Mouse (Mus musculus) neutrophil, adult 5-6 weeks (primary cell): Measurements from ENCODE around the gene Dyrk3. TPM values are rescaled to one million over a fixed set of nuclear protein-coding genes. Genes with fewer than 3 reads are reported as not detected.

ENCODE experiments used
- ATAC-seq: fragments of 151-379, 151-347 bp; 2 replicates; pipeline ENCODE4 v1.8.0; 2017; ENCODE audit warnings: mild to moderate bottlenecking, moderate TSS enrichment; ENCODE audit not compliant: insufficient number of reproducible peaks, poor library complexity, low FRiP score, severe bottlenecking; ENCODE audit errors: extremely low read depth
- total RNA-seq: library from RNA; stranded (forward); fragments of 200-1000 nt; gene quantifications from 2 replicates; pipeline ENCODE4 v1.2.3, GENCODE M21; 2017

Dyrk3 gene
- 1.2 and 1.7 TPM in 2 replicates for total RNA-seq

DNA sequence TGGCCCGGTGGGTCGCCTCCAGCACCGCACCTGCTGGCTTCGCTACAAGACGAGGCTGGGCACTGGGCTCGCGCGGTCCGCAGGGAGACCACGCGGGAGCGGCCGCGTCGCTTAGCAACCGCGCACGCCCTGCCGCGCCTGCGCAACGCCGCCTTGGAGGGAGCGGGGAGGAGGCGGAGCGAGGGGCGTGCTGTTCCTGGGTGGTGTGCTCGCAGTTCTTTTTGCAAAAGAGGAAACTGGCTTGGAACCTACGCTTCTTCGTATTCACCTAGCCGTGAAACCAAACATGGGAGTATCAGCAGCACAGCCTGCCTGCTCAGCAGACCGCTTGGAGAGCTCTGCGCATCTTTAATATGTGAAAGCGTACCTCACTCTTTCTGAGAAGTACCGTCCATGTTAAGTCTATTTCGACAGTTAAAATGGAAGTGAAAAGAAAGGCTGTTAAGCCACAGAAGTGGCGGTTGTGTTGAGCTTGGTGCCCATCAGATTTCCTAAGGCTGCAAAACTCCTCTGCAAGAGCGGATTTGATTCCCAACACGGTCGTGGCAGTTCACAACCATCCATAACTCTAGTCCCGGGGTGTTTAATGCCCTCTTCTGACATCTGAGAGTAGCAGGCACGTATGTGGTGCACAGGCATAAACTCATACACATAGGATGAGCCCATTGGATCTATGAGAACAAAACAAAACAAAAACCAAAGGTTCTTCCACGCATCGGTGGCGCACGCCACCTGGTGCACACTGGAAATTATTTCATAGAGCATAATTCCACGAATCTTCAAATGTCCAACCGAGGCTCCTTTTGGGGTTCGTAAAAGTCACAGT lies at the start of gene Dyrk3:
TSS of gene Dyrk3 (minus strand) at position 150 of the 826 bp plus-strand sequence.
- ATAC-seq, result peak; percentile 92

DNA sequence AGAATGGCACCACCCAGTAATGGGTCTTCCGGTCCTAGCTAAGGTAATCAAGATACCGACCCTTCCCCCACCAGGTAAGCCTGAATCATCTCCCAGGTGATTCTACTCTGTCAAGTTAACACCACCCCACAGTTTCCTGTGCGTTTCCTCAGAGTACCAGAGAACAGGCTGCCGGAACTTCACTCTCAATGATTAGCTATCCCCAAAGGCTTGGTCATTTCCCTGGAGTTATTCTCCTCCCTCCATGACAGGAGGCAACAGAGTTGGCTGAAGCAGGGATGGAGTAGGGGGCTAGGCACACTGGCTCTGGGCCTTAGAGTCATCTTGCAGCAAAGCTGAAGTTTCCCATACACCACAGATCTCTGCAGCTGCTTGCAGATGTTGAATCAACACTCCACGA lies 49.7 kb upstream of the Dyrk3 start:
- no peak for ATAC-seq

DNA sequence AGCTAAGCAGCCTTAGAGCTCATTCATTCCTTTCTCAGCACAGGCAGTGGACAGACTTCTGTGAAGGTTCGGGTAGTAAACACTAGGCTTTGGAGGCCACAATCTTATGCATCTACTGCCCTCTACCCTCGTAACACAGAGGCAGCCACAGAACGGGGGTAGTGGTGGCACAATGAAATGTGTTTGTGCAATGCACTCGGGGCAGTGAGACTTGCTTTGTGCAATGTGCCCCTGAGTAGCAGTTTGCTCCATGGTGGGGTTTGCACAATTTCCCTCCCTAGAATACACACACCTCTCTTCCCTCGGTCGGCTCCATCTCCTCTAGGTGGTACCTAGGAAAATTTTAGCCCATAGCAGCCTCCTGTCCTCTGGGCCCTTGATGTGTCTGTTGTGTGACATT lies 48.9 kb upstream of the Dyrk3 start:
- ATAC-seq, result no peak

DNA sequence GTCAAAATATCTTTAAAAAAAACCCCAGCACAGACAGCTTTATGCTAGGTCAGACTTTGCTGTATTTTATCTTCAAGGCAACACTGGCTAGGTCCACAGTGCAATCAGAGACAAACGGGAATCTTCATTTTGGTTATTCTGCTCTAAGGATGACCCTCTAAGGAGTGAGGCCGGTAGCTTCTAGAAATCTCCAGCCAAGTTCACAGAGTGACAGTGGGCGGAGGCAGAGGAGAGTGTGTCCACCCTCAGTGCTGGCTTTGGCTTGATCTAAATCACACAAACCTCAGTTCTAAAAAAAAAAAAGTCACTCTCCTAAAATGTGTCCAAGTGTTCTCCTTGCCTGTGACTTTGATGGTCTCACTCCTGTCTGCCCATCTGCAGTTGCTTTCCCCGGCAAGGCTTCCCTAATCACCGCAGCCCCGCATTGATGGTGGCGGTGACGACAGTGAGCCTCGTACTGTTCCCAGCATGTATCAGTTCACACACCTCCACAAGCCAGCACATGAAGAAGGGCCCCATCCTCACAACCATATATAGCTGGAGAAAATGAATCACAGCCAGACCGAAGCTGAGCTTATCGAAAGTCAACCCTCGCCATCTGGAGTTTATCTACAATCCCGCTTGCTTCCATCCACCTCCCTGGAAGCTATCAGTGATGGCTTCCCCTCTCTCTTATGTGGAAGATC lies 47.8 kb upstream of the Dyrk3 start:
- no peak for ATAC-seq

DNA sequence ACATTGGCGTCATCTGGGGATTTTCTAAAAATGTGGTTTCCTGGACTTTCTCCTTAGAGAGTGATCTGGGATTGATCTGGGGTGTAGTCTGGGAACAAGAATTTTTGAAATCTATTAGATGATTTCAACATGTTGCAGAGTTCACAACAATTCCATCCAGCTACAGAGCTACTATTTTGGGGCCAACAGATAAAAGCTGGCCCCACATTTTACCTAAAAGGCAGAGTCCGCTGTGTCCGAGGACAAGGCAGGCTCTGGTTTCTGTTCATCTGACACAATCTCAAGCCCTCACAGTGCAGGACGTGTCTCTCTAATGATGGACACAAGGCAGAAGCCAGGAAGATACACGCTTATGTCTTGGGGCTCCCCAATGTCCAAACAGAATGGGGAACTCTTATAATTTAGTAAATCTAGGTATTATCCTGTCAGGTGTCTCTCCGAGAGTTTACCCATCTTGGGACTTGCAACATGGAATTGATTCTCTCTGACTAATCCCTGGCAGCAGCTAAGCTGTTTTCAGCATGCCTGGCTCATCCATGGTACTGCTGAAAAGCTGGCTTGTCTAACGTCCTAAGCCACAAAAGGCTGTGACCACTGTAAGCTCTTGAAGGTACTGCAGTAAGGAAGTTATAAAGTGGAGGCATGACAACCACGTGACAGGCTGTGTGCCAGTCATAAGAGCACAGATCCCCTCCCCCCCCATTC lies 47.0 kb upstream of the Dyrk3 start:
- no peak for ATAC-seq

DNA sequence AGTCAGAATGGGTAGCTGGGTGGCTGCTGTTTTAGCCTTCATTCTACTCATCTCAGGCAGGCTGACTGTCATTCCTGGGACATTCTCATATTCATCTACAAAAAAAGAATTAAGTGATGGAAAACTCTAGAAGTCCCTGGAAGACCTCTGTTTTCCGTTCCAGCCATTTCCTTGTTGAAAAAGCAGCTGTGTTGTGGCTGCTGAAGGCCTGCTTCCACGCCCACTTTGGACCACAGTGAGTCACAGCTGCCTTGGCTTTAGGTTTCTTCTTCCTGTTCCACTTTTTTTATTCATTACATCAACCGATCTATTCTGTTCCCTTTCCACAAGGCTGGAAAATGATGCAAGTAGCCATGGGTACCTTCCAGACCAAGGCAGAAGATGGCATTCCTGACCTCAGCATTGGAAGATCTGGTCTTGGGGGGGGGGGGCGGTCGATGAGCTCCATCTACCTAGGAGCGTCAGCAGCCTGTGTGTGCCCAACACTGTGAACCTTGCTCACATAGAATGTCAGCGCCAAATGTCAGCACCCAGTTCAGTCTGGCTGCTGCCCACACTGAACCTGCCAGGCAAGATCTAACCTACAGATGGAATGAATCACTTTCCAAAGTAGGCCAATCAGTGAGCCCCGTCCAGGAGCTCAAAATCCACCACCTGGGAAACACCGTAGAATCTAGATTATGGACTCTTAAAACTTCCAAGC lies 46.3 kb upstream of the Dyrk3 start:
- ATAC-seq, result peak; percentile 47

DNA sequence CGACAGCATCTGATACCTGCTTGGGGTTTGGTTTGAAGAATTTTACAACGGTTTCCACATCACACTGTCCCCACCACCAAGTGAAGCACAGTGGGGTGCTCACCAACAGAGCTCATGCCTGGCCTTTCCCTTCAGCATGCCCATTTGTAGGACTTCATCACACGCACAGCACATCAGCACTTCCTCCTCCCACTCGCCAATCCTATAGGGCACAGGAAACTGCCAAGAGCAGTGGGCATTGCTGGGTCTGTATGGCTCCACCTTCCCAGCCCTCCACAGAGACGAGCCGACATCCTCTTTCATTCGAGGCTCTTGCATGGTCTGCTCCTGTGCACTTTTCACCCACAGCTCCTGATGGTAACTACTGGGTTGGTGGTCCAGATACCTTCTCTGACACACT lies 45.1 kb upstream of the Dyrk3 start:
- ATAC-seq, result no peak

DNA sequence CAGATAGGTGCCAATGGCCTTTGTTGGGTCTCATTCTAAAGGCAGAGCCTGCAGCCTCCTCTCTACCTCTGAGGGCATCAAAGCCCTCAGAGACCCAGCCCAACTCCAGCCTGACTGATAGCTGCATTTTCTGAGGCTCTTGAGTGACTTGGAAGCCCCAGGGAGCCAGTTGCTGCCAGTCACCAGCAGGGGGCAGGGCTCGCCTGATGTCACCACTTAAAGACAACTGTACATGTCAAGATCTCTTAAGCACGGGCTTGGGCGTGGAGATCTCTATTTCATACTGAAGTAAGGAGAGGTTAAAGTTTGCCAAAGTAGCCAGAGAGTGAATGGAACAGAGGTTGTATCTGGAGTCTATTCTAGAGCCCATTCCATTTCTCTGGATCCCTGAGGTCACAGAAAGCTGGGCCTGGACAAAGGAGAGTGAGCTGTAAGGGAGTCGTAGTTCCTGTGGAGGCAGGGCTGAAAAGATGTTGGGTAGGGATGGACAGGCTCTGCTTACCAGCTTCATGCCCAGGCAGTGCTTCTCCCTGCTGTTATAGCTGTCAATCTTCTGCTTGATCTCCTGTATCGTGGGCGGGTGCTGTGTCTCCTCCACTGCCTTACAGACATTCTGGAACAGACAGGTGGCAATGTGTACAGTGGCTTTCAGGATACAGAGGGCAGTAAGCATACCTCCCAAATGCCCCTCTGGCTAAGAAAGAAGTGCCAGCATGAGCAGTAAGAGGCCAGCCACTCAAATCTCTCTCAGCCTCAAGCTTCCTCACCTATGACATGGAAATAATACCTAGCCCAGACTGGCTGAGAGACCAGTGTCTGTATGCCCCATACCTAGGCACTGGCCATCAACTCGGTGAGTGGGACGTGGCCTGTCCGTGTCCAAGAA lies 43.7 kb upstream of the Dyrk3 start:
- ATAC-seq, result peak; percentile 78

DNA sequence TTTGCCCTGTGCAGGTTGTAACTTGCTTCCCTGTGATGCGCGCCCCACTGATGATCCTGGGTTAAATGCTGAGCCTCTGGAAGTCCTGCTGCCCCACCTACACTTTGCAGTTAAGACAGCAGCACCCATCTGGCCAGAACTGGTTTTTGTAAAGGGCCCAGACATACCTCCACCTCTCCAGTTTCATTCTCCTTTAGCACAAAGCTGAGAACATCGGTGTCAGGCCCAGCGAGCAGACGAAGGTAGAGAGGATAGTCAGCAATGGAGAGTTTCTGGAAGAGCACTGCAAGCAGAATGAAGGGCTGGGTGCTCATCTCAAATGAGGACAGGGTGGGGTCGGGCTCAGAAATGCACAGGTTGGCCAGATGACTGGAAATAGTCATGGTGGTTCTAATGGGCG lies 42.2 kb upstream of the Dyrk3 start:
- no peak for ATAC-seq

DNA sequence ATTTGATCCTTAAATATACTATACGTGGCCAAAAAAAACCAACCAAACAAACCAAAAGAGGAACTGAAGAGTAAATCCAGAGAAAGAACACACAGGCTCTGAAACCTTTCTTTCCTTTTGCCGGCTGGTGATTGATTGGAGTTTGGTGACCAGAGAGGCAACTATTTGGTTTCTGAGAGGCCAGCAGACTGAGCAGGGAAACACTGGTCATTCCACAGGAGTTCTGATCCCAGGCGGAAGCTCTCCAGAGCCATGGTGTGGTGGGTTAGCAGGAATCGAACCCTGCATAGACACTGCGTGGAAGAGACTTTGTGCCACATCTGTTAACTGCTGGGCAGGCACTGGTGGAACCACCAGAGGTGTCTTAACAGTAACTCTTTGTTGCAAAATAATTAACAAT lies 39.9 kb upstream of the Dyrk3 start:
- ATAC-seq, result no peak

DNA sequence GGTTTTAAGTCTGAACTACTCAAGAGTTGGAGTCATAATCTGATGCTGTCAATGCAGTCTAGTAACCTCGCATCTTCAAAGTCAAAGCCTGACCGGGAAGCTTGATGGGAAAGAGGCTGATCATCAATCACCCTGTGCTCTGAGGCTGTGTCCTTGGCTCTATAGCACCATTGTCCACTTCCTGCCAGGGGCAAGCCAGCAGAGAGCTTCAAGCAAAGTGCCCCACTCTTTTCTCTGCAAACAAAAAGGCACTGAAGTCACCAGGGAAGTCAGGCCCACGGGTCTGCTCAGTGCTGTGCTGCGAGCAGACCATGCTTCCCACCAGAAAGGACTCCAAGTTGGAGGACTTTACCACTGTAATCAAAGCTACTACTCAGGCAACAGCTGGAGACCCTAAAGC lies 39.1 kb upstream of the Dyrk3 start:
- ATAC-seq, result no peak

DNA sequence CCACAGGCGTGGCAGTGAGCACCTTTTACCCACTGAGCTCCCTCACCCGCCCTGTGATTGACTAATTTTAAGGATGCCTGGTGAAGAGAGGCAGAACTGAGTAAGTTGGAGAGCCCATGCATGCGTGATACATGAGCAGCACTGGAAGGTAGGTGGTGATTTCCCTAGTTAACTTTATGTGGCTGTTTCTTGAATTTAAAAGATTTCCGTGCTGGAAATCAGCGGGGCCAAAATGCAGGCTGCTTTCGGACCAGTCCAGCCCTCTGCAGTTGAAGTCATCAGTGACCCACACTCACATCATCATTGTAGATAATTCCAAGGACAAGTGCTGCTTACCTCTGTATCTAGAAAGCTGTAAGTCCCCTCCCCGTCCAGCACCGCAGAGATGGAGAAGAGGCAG lies 37.7 kb upstream of the Dyrk3 start:
- ATAC-seq, result no peak

DNA sequence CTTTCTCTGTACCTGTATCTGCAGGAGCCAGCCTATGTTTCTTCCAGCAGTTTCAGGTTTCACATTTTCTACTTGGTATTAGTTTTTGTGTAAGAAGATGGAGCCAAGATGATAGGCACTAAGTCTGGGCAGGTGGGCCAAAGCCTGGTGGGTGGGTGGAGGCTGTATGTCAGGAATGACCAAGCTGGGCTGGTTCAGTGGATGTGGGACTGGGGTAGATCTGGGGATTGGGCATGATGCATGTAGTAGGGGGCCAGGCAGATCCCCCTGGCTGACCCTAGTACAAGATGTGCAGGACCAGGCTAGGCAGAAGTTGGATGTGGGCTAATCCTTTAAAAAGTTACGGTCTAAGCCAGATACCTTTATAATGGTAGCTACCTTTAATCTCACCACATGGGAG lies 37.0 kb upstream of the Dyrk3 start:
- no peak for ATAC-seq

DNA sequence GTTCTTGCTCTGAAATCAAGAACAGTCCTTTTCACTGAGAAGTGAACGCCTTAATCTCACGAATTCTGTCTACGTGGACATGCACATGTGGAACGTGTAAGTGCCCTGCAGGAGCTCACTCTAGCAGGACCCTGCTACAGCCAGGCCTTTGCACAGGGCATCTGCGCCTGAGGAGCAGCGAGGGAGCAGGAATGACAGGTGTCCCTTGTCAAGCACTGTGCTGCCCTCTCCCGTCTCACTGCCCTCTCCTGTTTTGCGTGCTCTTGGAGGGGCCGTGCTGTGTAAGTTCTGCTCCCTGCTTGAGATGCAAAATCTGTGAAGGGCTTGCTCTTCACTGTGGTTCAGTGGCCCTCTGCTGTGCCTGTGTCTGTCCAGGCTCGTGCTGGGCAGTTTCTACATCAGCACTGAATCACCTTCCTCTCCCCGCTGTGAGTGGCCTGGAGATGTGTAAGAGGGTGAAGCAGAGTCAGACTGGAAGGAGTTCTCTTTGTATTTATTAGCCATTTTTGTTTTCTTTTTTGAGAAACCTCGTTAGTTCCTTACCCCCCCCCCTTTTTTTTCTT lies 36.2 kb upstream of the Dyrk3 start:
- ATAC-seq, result no peak

DNA sequence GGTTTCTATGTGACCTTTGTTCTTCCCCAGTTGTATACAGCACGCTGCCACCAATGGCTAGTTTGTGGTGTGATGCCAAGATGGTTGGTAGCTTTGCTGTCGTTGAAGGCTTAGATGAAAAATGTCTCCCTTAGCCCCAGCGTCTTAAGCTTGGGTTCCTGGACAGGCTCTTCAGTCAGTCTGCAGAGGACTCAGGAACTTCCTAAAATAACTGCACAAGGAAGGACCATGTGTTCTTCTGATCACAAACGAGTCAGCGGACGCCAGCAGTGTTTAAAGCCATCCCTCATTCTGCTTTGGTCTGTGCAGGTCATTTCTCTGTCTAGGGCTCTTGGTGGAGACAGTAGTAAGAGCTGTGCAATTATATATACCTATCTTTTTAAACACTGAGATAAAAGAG lies 35.7 kb upstream of the Dyrk3 start:
- no peak for ATAC-seq

DNA sequence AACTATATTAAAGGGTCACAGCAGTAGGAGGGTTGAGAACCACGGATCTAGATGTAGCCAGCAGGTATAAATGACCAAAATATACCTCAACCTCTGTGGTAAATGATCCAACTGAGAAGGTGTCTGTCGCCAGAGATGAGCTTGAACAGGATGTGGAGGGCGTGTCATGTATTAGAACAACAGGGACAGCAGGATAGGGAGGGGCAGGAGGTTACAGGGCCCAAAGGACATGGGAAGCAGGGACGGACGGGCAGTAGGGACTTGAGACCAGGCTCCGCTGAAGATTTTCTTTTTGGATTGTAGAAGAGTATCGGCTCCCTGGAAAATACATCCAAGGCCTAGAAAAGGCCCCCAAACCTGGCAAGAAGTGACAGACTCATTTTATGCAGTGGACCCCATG lies 34.9 kb upstream of the Dyrk3 start:
- ATAC-seq, result no peak

DNA sequence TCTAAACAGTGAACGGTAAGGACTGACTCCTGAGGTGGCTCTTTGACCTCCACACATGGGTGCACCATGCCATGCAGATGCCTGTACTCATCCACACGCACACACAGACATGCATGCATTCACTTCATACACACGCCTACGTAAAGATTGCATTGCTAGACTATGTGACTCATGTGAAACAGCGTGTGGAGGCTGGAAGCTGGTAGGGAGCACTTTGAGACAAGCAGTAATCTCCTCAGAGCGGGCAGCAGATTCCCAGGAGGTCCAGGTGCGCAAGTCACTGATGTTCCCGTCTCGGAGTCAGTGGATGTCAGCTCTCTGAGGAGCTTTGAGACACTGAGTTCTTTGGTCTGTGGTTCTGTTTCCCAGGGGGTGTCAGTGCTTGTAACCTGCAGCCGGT lies 29.5 kb upstream of the Dyrk3 start:
- ATAC-seq, result no peak

DNA sequence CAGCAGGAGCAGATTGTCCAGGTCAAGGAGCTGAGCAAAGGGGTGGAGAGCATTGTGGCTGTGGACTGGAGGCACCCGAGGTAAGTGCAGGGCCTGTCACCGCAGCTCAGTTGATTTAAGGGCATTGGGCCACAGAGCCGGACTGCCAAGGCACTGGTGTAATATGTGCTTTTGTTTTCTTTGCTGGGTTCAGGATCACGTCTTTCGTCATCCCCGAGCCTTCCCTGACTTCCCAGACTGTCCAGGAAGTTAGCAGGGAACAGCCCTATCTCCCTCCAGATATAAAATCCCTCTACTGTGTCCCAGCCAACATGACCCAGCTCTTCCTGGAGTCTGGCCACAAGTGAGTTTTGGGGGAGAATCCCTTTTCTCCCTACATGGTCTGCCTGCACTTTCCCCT lies 26.3 kb upstream of the Dyrk3 start:
- no peak for ATAC-seq
